Mouse (Mus musculus) bone marrow macrophage, adult 2 months (primary cell): ENCODE results near the gene Ttpal.

ENCODE experiments used
- CTCF ChIP-seq: IDR thresholded peaks from 2 replicates; pipeline ENCODE4 v1.5.1; 2012; ENCODE audit warnings: low read depth, mild to moderate bottlenecking, low read length, moderate library complexity
- POLR2A ChIP-seq: IDR thresholded peaks from 2 replicates; pipeline ENCODE4 v1.6.1; 2012; ENCODE audit warnings: mild to moderate bottlenecking, low read depth, low read length, borderline replicate concordance

DNA sequence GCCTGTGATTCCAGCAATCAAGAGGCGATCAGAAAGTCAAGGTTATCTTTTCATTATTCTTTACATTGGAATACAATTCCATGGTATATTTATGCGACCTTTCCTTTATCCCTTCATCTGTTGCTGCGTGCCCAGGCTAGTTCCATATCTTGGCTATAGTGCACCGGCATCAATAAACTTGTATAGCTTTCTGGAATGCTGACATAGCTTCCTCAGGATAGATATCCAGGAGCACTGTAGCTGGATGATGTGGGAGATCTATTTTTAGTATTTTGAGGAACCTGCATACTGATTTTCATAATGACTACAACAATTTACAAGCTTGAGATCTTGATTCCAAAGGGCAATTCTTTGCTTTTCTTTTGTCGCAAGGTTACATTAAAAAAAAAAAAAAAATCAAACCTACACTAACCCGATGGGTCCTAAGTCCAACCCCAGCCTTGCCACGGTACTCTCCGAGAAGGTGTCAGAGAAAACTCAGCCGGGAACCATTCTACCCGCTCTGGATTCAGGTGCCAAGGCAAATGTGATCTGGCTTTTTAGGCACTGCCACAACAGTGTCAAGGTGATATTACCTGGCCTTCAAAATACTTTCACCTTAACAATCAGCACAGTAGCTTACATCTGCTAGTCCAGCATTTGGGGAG is 8.4 kb upstream of the Ttpal start:
- no peak for TF ChIP-seq CTCF
- TF ChIP-seq POLR2A: no peak
